Mouse (Mus musculus) midbrain, embryonic 14.5 days (tissue): ENCODE measurements around the gene Arrdc1. TPM values are rescaled to one million over a fixed set of nuclear protein-coding genes. Genes with fewer than 3 reads are reported as not detected.

ENCODE experiments used
- ATAC-seq: fragments of 200-750 bp; cut with Nextera tagmentation; 2 replicates; pipeline ENCODE4 v1.8.0; 2017; ENCODE audit warnings: moderate number of reproducible peaks, moderate library complexity; ENCODE audit not compliant: low FRiP score, low TSS enrichment
- DNase-seq: peaks from one replicate; pipeline ENCODE4 v3.0.0-alpha.2; 2015
- H3K27ac ChIP-seq: fragments of 300-500 bp; sonication (generic); replicated peaks from 2 replicates; pipeline ENCODE4 v1.5.1; 2014; ENCODE audit warnings: mild to moderate bottlenecking, low read depth, low read length, moderate library complexity
- H3K27me3 ChIP-seq: fragments of 300-500 bp; sonication (generic); 2 replicates; pipeline ENCODE4 v1.6.1; 2014; ENCODE audit warnings: low read length, control low read depth, mixed read lengths; ENCODE audit not compliant: control insufficient read depth, insufficient read depth
- H3K36me3 ChIP-seq: fragments of 300-500 bp; sonication (generic); 2 replicates; pipeline ENCODE4 v1.6.1; 2014; ENCODE audit warnings: low read length, control low read depth; ENCODE audit not compliant: control insufficient read depth, insufficient read depth
- H3K4me1 ChIP-seq: fragments of 300-500 bp; sonication (generic); 2 replicates; pipeline ENCODE4 v1.6.1; 2014; ENCODE audit warnings: mild to moderate bottlenecking, antibody characterized with exemption, low read length, control low read depth; ENCODE audit not compliant: control insufficient read depth, insufficient read depth
- H3K4me2 ChIP-seq: fragments of 300-500 bp; sonication (generic); 2 replicates; pipeline ENCODE4 v1.6.1; 2014; ENCODE audit warnings: mild to moderate bottlenecking, low read length, moderate library complexity
- H3K4me3 ChIP-seq: fragments of 300-500 bp; sonication (generic); replicated peaks from 2 replicates; pipeline ENCODE4 v1.5.1; 2014; ENCODE audit warnings: low read depth, low read length
- H3K9ac ChIP-seq: fragments of 300-500 bp; sonication (generic); replicated peaks from 2 replicates; pipeline ENCODE4 v1.6.1; 2014; ENCODE audit warnings: mild to moderate bottlenecking, low read length, moderate library complexity
- H3K9me3 ChIP-seq: fragments of 300-500 bp; sonication (generic); 2 replicates; pipeline ENCODE4 v1.6.1; 2016; ENCODE audit warnings: low read length, control low read depth, mixed read lengths; ENCODE audit not compliant: control insufficient read depth
- WGBS: fragments of 180-500 bp; shearing (Covaris S2); extraction: QIAGEN DNeasy Blood & Tissue Kit; methylation state at CpG from one replicate; pipeline ENCODE4 v1.1.7; 2014; 5-methylcytosine and 5-hydroxymethylcytosine counted together
- polyA plus RNA-seq: library from polyadenylated mRNA; unstranded; fragments of >200 nt; fragmentation: Nextera tagmentation; extraction: Ambion mirVana; gene quantifications from 2 replicates; pipeline ENCODE4 v1.2.1, GENCODE M21; 2014

The Arrdc1 gene
- polyA plus RNA-seq, 1 experiment from 2014 or later: 21.8 TPM

GRCm38 (mm10) chr2:24927810-24928479 is 7.1 kb downstream of the Arrdc1 start:
- Histone ChIP-seq H3K4me1 (no peaks in the 10 kb centered on the region), H3K9me3 (no peaks in the 10 kb centered on the region), H3K36me3 (0 out of 2 replicates have a peak, but pooled peaks cover 3% of the 10 kb centered on the region), H3K27me3 (no peaks in the 10 kb centered on the region), H3K27ac (no peak overlapping the region), H3K4me2 (no peak overlapping the region), H3K4me3 (no peak overlapping the region), H3K9ac (no peak overlapping the region)
- 79% methylated on average over 4 of the region's 4 CpGs for WGBS
- no peak for DNase-seq
- no peak for ATAC-seq

DNA sequence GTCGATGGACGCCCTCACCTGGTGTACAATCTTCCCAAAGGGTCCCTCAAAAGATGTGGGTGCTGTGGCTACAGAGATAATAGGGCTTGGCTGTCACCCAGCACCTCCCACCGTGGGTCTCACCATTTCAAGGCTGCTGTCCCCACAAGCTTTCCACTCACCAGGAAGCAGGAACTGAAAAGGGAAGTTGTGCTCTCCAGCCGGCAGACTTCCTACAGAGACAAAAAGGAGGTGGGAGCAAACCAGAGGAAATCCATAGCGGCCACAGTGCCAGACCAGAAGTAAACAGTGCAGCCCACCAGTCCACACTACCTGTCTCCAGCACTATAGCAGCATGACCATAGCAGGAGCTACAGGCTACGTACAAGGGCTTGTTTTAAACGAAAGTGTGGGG is 8.1 kb downstream of the Arrdc1 start:
- ATAC-seq (no peak), DNase-seq (no peak)
- H3K4me3 ChIP-seq: no peak overlapping the region
- no peak overlapping the region for H3K27ac ChIP-seq
- H3K4me1 ChIP-seq: no peaks in the 10 kb centered on the region
- H3K27me3 ChIP-seq: no peaks in the 10 kb centered on the region
- H3K9ac ChIP-seq: no peak overlapping the region
- 0 out of 2 replicates have a peak, but pooled peaks cover 3% of the 10 kb centered on the region for H3K36me3 ChIP-seq
- H3K4me2 ChIP-seq: no peak overlapping the region
- 76% methylated on average over 7 of the region's 7 CpGs for WGBS
- no peaks in the 10 kb centered on the region for H3K9me3 ChIP-seq

GRCm38 (mm10) chr2:24926345-24926964 is 8.6 kb downstream of the Arrdc1 start:
- no peak for DNase-seq
- Histone ChIP-seq H3K27ac (no peak overlapping the region), H3K9me3 (no peaks in the 10 kb centered on the region), H3K4me2 (no peak overlapping the region), H3K36me3 (0 out of 2 replicates have a peak, but pooled peaks cover 3% of the 10 kb centered on the region), H3K4me3 (no peak overlapping the region), H3K4me1 (no peaks in the 10 kb centered on the region), H3K9ac (no peak overlapping the region), H3K27me3 (no peaks in the 10 kb centered on the region)
- ATAC-seq: no peak
- 87% methylated on average over 9 of the region's 9 CpGs for WGBS

GRCm38 (mm10) chr2:24925284-24925683 is 9.8 kb downstream of the Arrdc1 start:
- H3K9ac ChIP-seq: no peak overlapping the region
- ATAC-seq (no peak), DNase-seq (no peak)
- WGBS: 89% methylated on average over 8 of the region's 8 CpGs
- no peak overlapping the region for H3K27ac ChIP-seq
- 0 out of 2 replicates have a peak, but pooled peaks cover 3% of the 10 kb centered on the region for H3K36me3 ChIP-seq
- H3K4me1 ChIP-seq: no peaks in the 10 kb centered on the region
- H3K27me3 ChIP-seq: no peaks in the 10 kb centered on the region
- no peak overlapping the region for H3K4me3 ChIP-seq
- H3K9me3 ChIP-seq: no peaks in the 10 kb centered on the region
- H3K4me2 ChIP-seq: no peak overlapping the region

GRCm38 (mm10) chr2:24923561-24923960 is 11.5 kb downstream of the Arrdc1 start:
- WGBS: 49% methylated on average over 2 of the region's 2 CpGs
- no peak overlapping the region for H3K9ac ChIP-seq
- H3K27me3 ChIP-seq: no peaks in the 10 kb centered on the region
- H3K27ac ChIP-seq: no peak overlapping the region
- H3K4me3 ChIP-seq: no peak overlapping the region
- no peaks in the 10 kb centered on the region for H3K4me1 ChIP-seq
- no peak overlapping the region for H3K4me2 ChIP-seq
- ATAC-seq (no peak), DNase-seq (peak; percentile 35)
- 0 out of 2 replicates have a peak, but pooled peaks cover 3% of the 10 kb centered on the region for H3K36me3 ChIP-seq
- no peaks in the 10 kb centered on the region for H3K9me3 ChIP-seq

- Histone ChIP-seq H3K9ac (peak overlapping the region; percentile 96), H3K36me3 (no peaks in the 10 kb centered on the region)
- 8% methylated on average over 8 of the region's 8 CpGs for WGBS
These were observed 15.2 kb downstream of the Arrdc1 start for GRCm38 (mm10) chr2:24919839-24920175.

DNA sequence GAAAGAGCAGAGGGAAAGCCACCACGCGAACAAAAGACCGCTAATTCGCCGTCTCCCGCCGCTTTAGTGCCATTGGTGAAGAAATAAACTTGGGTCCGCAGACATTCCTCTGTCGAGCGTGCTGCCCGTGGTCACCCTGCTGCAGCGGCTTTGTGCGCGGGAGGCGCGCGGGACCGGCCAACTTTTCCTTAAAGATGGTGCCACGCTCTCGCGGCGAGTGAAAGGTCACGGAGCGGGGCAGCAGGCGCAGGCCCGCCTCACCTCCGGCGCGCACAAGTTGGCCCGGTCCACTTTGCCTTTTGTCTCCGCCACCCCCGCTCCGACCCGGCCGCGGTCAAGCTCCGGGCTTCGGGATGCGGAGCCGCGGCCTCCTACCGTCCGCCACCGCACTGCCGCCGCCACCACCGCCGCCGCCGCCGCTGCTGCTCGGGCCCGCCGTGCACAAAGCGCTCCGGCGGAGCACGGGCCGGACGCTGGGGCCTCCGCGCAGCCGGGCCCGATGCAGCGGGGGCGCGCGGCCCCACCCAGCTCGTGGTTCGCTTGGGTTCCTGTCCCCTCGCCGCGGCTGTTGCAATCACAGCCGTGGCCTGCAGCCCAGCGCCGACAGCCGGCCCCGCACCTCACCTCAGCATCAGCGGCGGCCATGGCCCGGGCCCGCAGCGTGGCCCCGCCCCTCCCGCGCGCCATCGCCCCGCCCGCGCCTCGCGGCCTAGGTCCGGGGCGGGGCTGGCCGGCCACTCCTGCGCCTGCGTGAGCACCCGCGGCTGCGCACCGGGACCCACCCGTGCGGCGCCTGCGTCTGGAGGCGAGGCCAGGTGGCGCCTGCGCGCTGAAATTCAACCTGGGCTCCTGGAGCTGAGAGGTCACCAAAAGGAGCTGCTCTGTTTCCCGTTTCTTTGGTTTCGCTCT is 15.9 kb downstream of the Arrdc1 start, which contains the start of gene Ehmt1:
TSS of gene Ehmt1 (minus strand) at position 685 of the 909 bp plus-strand sequence.
- no peaks in the 10 kb centered on the region for H3K27me3 ChIP-seq
- H3K36me3 ChIP-seq: no peaks in the 10 kb centered on the region
- peak within 1 kb of the TSS; percentile 97 for H3K27ac ChIP-seq
- H3K9ac ChIP-seq: peak within 1 kb of the TSS; percentile 96
- under 1% methylated on average over 104 of the region's 112 CpGs for WGBS
- DNase-seq (peak; percentile 98), ATAC-seq (peak; percentile 99)
- H3K9me3 ChIP-seq: no peaks in the 10 kb centered on the region
- peak within 1 kb of the TSS; percentile 96 for H3K4me3 ChIP-seq
- peaks cover 11% of the 10 kb centered on the region for H3K4me1 ChIP-seq
- peak within 1 kb of the TSS; percentile 82 for H3K4me2 ChIP-seq

More at GRCm38 (mm10) chr2:24919839-24920175, 15.2 kb downstream of the Arrdc1 start:
- H3K27ac ChIP-seq: peak overlapping the region; percentile 97; the same call in 1 of the 2 replicates
- ATAC-seq (peak; percentile 62), DNase-seq (no peak)
- no peaks in the 10 kb centered on the region for H3K27me3 ChIP-seq
- peak overlapping the region; percentile 82 for H3K4me2 ChIP-seq
- peaks cover 11% of the 10 kb centered on the region for H3K4me1 ChIP-seq
- peak overlapping the region; percentile 96 for H3K4me3 ChIP-seq
- H3K9me3 ChIP-seq: no peaks in the 10 kb centered on the region

DNA sequence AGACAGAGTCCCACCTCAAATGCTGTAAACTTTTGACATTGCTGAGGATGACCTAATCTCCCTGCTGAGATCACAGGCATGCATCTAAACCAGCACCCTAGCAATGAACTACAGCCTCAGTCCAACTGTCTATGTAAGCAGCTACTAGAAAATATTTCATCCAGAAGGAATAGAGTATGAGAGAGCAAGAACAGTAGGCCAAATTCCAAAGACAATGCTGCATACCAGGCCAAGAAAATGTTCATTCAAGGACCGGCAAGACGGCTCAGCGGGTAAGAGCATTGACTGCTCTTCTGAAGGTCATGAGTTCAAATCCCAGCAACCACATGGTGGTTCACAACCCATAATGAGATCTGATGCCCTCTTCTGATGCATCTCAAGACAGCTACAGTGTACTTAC is 20.3 kb downstream of the Arrdc1 start:
- no peak overlapping the region for H3K4me3 ChIP-seq
- DNase-seq (no peak), ATAC-seq (no peak)
- H3K4me2 ChIP-seq: no peak overlapping the region
- WGBS: 91% methylated on average over 3 of the region's 3 CpGs
- no peak overlapping the region for H3K27ac ChIP-seq
- peaks cover 11% of the 10 kb centered on the region for H3K4me1 ChIP-seq
- H3K9ac ChIP-seq: no peak overlapping the region
- no peaks in the 10 kb centered on the region for H3K27me3 ChIP-seq
- no peaks in the 10 kb centered on the region for H3K9me3 ChIP-seq
- peaks cover 10% of the 10 kb centered on the region for H3K36me3 ChIP-seq
